Mouse (Mus musculus) adrenal gland, postnatal 10 days (tissue): Measurements from ENCODE around the gene Lactb. TPM values are rescaled to one million over a fixed set of nuclear protein-coding genes. Genes with fewer than 3 reads are reported as not detected.

Experiments
- DNase-seq: peaks from one replicate; pipeline ENCODE4 v3.0.0; 2021; ENCODE audit warnings: mixed read lengths
- total RNA-seq, 2 experiments: library from RNA; stranded (reverse); gene quantifications; 2 replicates each; pipeline ENCODE4 v1.2.3; 2021

Lactb gene
- total RNA-seq, 2 experiments from 2014 or later, result 18.7 to 20.3 TPM

- peak; percentile 86 for DNase-seq
Measured at GRCm38 (mm10) chr9:66980458-66980857, 5.2 kb upstream of the Lactb start.

GRCm38 (mm10) chr9:66978468-66978867, 3.2 kb upstream of the Lactb start:
- no peak for DNase-seq

DNA sequence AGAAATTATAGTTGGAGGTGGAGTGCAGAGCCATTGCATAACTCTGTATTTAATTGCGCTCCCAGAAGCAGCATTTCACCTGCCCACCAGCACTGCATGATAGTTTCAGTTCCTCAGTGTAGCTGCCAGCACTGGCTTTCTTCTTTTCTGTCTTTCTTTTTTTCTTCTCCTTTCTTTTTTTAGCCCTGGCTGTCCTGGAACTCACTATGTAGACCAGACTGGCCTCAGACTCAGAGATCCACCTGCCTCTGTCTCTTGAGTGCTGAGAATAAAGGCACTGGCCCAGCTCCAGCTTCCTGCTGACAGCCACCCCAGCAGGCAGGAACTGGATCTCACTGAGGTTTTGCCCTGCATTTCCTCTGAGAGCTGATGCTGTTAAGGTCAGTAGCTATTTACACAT, 2.7 kb upstream of the Lactb start:
- no peak for DNase-seq

GRCm38 (mm10) chr9:66977121-66977520, 1.8 kb upstream of the Lactb start:
- no peak for DNase-seq

DNA sequence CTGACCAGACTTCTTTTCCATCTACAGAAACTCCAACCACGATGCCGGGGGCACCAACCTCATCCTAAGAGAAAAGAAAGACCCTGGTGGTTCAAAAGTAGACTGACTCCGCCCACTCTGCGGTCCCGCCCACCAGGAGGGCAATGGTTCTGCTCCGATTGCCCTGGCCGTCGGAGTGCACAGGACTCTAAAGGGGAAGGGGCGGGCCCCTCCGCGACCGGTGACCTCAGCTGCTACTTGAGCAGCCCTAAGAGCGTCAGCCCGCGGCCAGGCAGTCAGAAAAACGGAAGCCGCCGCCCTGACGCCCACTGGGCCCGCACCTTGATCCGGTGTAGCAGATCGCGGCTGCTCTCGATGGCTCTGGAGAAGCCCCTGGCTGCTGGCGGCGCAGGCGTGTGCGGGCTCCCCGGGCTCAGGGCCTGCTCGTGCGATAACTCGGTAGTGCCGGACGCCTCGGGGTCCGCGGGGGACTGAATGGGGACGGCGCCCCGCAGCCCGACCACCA, 511 bp downstream of the Lactb start:
- DNase-seq, result peak; percentile 84

DNA sequence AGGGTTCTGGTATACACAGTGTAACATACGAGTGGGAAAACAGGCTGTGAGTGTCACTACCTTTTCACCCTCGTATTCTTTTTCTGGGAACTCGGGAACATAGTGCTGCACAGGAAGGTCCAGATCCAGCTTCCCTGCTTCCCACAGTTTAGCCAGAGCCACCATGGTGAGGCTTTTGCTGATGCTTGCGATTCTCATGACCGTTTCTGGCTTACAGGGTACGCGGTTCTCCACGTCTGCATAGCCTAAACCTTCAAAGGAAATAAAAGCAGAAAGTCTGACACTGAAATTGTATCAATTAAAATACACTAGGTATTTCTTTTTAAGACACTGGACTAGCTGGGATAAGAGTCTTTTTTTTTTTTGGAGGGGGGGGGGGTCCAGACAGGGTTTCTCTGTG, 4.2 kb downstream of the Lactb start:
- no peak for DNase-seq

DNA sequence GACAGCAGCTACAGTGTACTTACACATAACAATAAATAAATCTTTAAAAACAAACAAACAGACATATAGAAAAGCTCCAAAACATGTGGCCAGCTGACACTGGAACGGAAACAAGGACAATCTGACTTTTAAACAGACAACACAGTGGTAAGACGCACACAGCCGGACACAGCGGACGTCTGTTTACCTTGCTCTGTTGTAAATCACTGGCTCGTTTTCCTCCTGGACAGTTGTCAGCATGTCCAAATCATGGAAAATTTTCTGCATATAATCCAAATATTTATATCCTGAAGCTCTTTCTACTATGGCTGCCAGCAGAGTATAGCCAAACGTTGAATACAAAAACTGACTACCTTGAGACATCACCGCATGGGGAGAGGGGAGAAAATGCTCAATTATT, 7.8 kb downstream of the Lactb start:
- DNase-seq, result no peak

- no peak for DNase-seq
Measured at GRCm38 (mm10) chr9:66961478-66961877, 13.8 kb downstream of the Lactb start.

- DNase-seq, result no peak
Measured at GRCm38 (mm10) chr9:66957451-66957850, 17.8 kb downstream of the Lactb start.

GRCm38 (mm10) chr9:66952886-66953285, 22.4 kb downstream of the Lactb start:
- DNase-seq, result no peak

- no peak for DNase-seq
Measured at GRCm38 (mm10) chr9:66952321-66952720, 23.0 kb downstream of the Lactb start.

DNA sequence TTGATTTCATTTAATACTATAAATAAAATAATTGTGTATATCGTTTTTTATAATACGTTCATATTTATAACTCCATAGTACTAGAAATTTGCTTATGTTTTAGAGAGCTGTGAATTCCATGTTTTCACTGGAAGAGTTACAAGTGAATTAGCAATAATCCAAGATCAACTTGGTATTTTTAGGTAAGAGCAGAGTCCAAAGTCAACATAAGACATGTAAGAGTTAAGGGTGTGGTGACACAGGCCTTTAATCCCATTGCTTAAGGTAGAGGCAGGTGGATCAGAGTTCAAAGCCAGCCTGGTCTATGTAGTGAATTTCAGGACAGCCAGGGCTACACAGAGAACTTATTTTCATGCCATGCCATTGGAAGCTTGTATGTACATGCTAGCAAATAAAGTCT, 26.7 kb downstream of the Lactb start:
- DNase-seq, result no peak

- peak; percentile 97 for DNase-seq
Measured at GRCm38 (mm10) chr9:66945647-66946641, 29.3 kb downstream of the Lactb start, which contains the start of gene Rps27l. Gene Rps27l (plus strand): TSS chr9:66946086.

- no peak for DNase-seq
Measured at GRCm38 (mm10) chr9:66945161-66945560, 30.1 kb downstream of the Lactb start.

DNA sequence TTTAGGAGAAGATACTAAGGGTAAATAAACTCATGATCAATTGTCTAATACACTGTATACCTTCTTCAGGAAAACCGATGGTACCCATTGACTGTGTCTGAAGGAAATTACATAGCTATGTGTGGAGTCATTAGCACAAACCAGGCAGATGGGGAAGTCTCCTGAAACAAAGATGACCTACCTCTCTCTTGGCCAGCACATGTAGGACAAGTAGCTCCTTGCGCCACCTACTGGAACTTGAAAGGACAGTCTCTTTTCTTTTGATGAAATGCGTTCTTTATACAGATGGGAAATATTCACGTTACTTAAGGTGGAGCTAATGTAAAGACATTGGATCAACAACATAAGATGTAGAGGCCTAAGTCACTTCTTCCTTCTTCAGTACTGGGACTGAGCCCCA, 36.4 kb downstream of the Lactb start:
- DNase-seq, result peak; percentile 47

DNA sequence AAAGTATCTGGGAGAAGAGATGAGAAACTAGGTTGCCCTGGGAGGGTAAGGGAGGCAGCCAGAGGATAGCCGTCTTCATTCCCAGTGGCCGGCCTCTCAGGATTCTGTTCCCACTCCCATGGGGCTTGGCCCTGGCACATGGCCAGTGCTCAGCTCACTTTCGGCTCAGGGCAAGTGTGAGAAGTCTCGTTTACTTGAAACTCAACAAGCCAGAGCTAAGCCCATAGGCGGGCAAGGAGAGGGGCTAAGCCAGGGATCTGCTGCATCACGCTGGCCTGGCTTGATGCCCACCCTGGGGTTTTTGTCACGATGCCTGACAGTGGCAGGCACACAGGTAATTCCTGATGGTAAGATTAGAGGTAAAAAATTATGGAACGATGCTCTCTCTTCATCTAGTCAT, 37.8 kb downstream of the Lactb start:
- DNase-seq, result peak; percentile 76

GRCm38 (mm10) chr9:66933869-66934808, 41.1 kb downstream of the Lactb start:
- DNase-seq, result no peak

- DNase-seq, result no peak
Measured at GRCm38 (mm10) chr9:66930351-66930750, 44.9 kb downstream of the Lactb start.

DNA sequence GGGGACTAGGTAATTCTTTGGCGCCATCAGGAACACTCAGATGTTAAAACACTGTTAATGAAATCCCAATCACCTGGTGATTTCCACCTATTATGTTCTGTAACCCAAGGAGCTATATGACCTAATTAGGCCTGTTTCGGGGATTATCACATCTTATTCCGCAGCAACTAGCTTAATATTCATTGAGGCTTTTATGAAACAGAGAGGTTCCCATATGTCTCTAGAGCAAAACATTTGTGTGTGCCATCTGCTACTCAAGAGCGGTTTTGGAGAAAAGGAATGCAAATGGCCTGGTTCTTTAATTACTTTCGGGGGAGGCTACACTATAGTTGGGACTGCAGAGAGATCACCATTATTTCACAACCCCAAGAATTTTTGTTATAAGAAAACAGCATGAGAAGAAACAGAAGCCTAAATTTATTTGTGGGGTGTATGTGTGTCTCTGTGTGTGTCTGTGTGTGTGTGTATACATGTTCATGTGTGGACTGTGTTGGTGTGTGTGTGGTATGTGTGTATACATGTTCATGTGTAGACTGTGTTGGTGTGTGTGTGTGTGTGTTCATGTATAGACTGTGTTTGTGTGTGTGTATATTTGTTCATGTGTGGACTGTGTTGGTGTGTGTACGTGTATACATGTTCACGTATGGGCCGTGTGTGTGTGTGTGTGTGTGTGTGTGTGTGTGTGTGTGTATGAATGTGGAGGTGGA, 47.4 kb downstream of the Lactb start:
- DNase-seq, result no peak

- DNase-seq, result no peak
Measured at GRCm38 (mm10) chr9:66925853-66926252, 49.4 kb downstream of the Lactb start.

- DNase-seq, result no peak
Measured at GRCm38 (mm10) chr9:66922076-66922475, 53.2 kb downstream of the Lactb start.
